Mouse (Mus musculus) small intestine, adult 2 months (tissue): ENCODE data around the gene Kif16b.

ENCODE experiments used
- CTCF ChIP-seq: fragments of 200-500 bp; IDR thresholded peaks from 2 replicates; pipeline ENCODE4 v1.5.1; 2012; ENCODE audit warnings: low read depth, mild to moderate bottlenecking, control low read depth, inconsistent platforms, low read length, moderate library complexity, mixed read lengths; ENCODE audit not compliant: insufficient replicate concordance, insufficient read length; ENCODE audit errors: extremely low read depth
- POLR2A ChIP-seq: fragments of 200-500 bp; IDR thresholded peaks from 2 replicates; pipeline ENCODE4 v1.6.1; 2012; ENCODE audit warnings: low read depth, mild to moderate bottlenecking, control low read depth, inconsistent platforms, low read length, moderate library complexity

- TF ChIP-seq CTCF (no peak), POLR2A (no peak)
These were observed 302.1 kb downstream of the Kif16b start for GRCm38 (mm10) chr2:142599235-142599634.
